Mouse (Mus musculus) liver, adult 2 months (tissue): Measurements from ENCODE around the gene Fcho1.
"Not testable (repeated sequence)": the region's sequence is repeated elsewhere in the genome, so short reads cannot be mapped to it uniquely, and the experiment has no call there.

Experiments
- CTCF ChIP-seq: fragments of 200-500 bp; IDR thresholded peaks from 2 replicates; pipeline ENCODE4 v1.5.1; 2011; ENCODE audit warnings: low read depth, low read length, control low read depth
- POLR2A ChIP-seq: fragments of 200-500 bp; IDR thresholded peaks from 2 replicates; pipeline ENCODE4 v1.6.1; 2011; ENCODE audit warnings: low read length, control low read depth; ENCODE audit not compliant: insufficient read depth; ENCODE audit errors: extremely low read depth

- not testable (repeated sequence) for TF ChIP-seq CTCF, POLR2A
Observed at GRCm38 (mm10) chr8:71747082-71747481, 21.6 kb upstream of the Fcho1 start.
